Mouse (Mus musculus): ENCODE data around the gene A230072I06Rik.

GRCm38 (mm10) chr8:12267863-12268262, 10.8 kb upstream of the A230072I06Rik start:
- TF ChIP-seq POLR2A (IDR thresholded peaks at IDR 0.05; ENCODE audit: control insufficient read depth, low read depth, low read length) (no peak), CTCF (IDR thresholded peaks at IDR 0.05; ENCODE audit: control insufficient read depth, insufficient read depth, insufficient replicate concordance, low read depth, low read length) (no peak)
